Mouse (Mus musculus): ENCODE data around the gene Eif3k.

DNA sequence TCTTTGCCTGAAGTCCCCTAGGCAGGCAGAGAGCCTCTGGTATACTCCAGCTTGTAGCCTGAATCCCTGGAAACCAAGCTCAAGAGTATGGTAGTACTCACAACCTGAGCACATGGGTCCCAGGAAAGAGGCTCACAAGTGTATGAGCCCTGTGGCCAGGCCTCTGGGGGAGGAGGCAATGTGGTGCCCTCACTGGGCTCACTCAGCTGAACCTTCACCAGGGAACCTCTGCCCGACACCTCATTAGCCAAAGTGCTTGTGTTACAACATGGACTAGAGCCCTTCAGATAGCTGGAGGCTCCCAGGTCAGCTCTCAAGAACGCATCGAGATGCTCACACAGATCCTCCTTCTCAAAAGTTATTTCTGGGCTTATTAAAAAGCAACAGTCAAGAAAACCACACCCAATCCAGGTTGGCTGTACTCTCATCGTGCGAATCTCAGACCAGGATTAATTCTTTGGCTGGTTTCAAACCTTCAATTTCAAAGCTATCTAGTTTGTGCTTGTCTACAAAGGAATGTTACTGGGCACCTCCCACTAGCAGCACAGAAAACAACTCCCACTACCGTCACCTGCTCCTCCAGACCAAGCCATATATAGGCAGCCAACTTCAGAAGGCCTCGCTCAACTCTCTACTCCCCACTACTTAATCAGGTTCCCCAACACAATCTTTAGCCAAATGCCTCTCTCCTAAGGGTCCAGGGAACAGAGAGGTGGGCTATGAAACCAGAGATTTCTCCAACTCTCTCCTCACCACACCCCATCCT, 42.1 kb downstream of the Eif3k start:
- TF ChIP-seq POLR2A (IDR thresholded peaks at IDR 0.05; ENCODE audit: borderline replicate concordance, extremely low read depth, insufficient read depth, insufficient read length, poor library complexity, severe bottlenecking) (no peak), CTCF (IDR thresholded peaks at IDR 0.05; ENCODE audit: borderline replicate concordance, extremely low read depth, insufficient read depth, insufficient read length) (no peak)
